Mouse (Mus musculus): ENCODE results near the gene Gpbp1l1. TPM values are rescaled to one million over a fixed set of nuclear protein-coding genes. Genes with fewer than 3 reads are reported as not detected.

Gene Gpbp1l1
- total RNA-seq (2015) (78.7 and 84.3 TPM in 2 replicates), total RNA-seq (2017) (139 and 162 TPM in 2 replicates)

DNA sequence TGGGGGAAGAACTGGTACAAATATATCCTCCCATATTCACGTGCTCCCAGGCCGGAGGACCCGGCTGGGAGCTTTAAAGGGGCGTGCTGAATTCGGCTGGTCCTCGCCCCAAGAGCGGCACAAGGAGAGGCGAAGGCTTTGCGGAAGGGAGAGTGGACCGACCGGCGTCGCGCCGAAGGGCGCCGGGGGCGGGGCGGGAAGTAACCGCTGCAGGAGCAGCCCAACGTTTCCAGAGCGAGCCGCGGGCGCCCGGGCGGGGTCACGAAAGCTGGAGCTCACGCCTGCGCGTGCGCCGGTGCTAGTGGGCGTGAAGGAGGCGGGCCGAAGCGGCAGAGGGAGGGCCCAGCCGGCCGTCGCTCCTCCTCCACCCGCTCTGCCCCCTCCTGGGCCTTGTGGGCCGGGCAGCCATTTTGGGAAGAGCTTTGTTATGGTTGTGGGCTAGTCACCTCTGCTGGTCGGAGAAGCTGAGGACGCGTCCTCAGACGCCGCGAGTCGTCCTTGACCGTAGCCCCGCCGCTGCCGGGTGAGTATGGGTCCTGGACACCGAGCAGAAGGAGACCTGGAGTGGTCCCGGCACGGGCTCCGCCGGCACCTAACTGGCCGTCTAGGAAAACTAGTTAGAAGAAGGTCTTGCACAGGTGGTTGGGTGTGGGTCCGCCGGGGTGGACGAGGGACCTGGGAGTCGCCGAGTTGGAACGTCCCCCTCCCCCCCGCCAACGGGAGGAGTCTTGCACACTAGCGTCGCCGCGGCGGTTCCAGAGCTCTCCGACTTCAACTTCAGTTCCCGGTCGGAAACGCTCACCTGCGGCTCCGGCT, at the start of gene Gpbp1l1:
Gpbp1l1 (plus strand) TSS at position 353 of the 816 bp plus-strand sequence.
- ATAC-seq (ENCODE audit: poor library complexity, severe bottlenecking): peak; percentile 81

GRCm38 (mm10) chr4:116531109-116531508, 26.3 kb upstream of the Gpbp1l1 start:
- no peak for ATAC-seq (ENCODE audit: poor library complexity, severe bottlenecking)

- no peak for ATAC-seq (ENCODE audit: poor library complexity, severe bottlenecking)
Measured at GRCm38 (mm10) chr4:116536351-116536750, 21.1 kb upstream of the Gpbp1l1 start.

- no peak for ATAC-seq (ENCODE audit: poor library complexity, severe bottlenecking)
Measured at GRCm38 (mm10) chr4:116537737-116538136, 19.7 kb upstream of the Gpbp1l1 start.

- no peak for ATAC-seq (ENCODE audit: poor library complexity, severe bottlenecking)
Measured at GRCm38 (mm10) chr4:116550432-116550831, 7.0 kb upstream of the Gpbp1l1 start.

DNA sequence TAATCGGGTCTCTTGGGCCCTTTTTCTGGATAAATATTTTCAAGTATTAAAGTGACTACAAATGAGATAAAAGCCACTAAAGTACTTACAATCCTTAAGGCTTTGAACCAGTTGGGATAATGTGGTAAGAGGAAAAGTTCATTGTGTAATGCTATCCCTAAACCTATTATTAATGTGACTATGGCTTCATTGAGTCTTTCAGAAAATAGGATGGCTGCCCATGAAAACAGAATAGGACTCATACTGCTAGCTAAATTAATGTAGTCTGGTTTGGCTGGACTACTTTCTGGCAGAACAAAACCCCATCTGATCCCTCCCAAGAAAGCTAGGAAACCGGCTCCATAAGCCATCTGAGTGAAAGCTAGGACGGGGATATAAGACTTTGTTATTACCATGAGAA, 4.4 kb upstream of the Gpbp1l1 start:
- ATAC-seq (ENCODE audit: poor library complexity, severe bottlenecking): no peak

DNA sequence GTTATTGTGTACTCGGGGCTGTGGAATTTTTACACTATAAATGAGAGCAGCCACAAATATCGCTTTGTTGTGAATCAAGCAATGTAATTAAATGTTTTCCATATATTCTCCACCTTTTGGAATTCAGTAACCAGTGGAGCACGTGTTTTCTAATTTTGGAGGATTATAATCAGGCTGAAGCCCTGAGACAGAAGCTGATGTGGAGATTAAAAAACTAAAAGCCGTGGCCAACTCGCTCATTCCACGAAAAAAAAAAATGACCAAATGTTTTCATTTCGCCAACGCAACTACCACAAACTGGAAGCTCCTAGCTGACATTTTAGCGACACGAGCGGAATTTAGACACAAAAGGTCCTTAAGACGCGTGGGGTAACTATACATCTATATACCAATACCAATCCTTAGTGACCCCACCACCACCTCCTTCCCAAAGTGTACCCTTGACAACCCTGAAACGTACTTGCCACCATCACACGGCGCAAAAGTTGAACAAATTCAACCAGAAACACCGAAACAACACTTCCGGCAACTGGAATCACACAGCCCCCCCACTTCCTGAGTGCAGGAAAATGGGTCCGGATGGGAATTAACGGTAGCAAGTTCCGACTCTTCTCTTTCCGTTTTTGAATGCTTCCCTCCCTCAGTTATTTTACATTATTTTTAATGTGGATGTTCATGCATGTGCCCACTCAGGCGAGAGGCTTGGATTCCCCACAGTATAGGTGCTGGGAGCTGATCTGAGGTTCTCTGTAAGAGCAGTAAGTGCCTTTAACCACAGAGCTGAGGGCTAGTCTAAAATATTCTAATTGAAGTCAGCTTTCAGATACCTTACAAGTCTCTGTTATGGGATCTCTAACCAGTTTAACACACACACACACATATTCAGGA, 1.8 kb upstream of the Gpbp1l1 start, which contains the start of gene Tmem69:
Tmem69 (minus strand) TSS at position 524 of the 888 bp plus-strand sequence.
- 0 out of 2 replicates have a peak, but pooled peaks have one; percentile 5 for ATAC-seq (ENCODE audit: poor library complexity, severe bottlenecking)

DNA sequence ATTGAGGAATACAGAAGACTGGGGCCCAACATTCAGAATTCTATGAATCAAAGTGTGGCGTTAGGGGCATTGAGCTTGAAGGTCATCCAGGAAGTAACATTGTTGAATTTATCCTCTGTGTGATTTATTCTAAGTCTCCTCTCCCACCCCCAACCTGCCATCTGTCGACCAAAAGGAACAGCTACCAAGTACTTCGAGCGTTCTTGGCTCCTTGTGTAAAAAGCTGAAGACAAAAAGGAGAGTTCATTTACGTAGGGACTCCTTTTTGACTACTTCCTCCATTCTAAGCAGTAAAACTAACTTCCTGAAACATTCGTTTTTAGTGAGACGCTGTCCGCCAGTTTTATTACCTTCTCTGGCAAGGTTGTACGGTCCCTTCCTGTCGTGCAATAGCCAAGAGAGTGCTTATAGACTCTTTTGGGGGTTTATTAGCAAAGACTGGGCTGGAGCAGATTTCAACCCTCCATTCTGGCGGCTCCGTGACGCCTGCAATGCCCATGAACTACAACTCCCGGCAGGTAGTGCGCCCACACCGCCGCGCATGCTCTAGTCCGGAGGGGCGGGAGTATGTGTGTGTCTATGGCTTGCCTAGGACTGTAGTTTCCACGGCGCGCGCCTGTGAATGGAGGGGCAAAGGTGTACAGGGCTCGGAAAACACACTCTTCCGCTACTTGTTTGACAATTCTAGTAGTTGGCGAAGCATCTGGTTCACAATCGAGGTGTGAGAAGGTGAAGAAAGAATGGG, 725 bp upstream of the Gpbp1l1 start:
- ATAC-seq (ENCODE audit: poor library complexity, severe bottlenecking): peak; percentile 79

DNA sequence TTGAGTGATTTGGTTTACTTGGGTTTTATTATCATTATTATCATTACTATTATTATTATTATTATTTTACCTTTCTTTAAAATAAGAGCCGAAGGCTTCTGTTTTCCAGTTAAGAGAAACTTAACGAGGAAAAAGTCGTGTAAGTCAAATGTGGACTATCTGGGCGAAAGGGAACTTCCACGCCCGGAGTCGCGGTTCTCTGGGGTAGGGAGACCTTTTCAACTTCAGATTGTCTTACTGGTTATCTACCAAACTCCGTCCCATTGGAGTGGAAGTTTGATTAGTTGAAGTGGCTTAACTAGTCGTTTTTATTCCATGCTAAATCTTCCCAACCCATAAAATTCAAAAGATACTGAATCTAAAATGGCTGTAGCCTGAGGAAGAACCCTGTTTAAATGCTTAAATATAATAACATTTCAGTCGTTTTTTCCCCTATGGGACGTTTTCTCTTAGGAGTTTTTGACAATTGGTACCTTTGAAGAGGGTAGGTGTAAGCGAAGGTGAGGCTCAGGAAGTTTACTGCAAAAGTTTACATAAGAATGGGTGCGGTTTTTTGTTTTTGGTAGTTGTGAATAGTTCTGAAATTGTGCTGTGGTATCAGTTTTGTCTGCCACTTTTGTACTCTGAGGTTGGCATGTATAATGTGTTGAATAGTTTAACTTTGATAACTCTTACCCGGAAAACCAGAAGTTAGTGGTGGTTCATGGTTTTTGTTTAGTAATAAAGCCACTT, 859 bp downstream of the Gpbp1l1 start:
- ATAC-seq (ENCODE audit: poor library complexity, severe bottlenecking): no peak

DNA sequence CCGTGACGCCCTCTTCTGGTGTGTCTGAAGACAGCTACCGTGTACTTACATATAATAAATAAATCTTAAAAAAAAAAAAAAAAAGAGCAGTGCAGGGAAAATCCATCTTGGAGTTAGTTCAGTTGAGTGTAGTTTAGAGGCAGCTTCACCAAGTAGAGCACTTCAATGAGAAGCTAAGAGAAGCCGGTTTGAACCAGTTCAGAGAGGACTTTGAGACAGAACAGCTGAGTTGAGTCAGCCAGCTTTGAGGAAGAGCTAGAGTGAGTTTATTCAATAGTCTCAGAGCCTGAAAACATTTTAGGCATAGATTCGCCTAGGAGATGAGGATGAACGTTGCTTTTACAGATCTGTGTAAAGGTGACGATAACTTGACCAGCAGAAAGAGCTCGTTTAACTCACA, 38.3 kb downstream of the Gpbp1l1 start:
- ATAC-seq (ENCODE audit: poor library complexity, severe bottlenecking): no peak

DNA sequence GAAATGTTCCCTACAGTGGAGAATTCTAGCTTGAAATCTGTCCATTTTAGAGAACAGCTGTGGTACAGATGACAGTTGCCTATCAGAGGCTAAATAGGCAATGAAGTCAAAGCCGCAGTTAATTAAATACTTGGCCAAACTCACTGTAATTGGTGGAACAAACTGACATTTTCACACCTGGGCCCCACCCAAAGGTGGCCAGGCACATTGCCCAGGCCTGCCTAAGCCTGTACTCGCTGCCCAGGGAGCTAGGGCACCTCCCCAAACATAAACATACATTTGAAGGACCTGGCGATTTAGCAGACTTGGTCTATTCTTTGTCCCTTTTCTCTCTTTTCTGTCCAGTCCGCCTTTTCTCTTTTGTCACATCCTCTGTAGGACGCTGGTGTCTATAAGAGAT, 38.9 kb downstream of the Gpbp1l1 start, which contains the start of gene Ccdc17:
Ccdc17 (plus strand) TSS at position 276 of the 400 bp plus-strand sequence.
- ATAC-seq (ENCODE audit: poor library complexity, severe bottlenecking): no peak

- peak; percentile 96 for ATAC-seq (ENCODE audit: poor library complexity, severe bottlenecking)
Measured at GRCm38 (mm10) chr4:116596978-116597881, 39.8 kb downstream of the Gpbp1l1 start.

DNA sequence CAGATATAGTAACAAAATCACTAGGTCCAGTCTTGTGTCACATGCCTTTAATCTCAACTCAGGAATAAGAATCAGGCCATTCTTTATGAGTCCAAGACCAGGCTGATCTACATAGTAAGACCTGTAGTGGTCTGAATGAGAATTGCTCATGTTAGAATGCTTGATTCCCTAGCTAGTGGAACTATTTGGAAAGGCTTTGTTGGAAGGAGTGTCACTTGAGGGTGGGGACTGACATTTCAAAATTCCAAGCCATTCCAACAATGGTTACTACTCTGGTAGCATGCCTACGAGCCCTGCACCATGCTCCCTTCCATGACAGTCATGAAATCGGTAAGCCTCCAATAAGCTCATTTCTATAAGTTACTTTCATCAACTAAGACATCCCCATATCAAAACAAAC, 55.2 kb downstream of the Gpbp1l1 start:
- ATAC-seq (ENCODE audit: poor library complexity, severe bottlenecking): no peak

- ATAC-seq (ENCODE audit: poor library complexity, severe bottlenecking): no peak
Measured at GRCm38 (mm10) chr4:116615237-116615636, 57.8 kb downstream of the Gpbp1l1 start.

DNA sequence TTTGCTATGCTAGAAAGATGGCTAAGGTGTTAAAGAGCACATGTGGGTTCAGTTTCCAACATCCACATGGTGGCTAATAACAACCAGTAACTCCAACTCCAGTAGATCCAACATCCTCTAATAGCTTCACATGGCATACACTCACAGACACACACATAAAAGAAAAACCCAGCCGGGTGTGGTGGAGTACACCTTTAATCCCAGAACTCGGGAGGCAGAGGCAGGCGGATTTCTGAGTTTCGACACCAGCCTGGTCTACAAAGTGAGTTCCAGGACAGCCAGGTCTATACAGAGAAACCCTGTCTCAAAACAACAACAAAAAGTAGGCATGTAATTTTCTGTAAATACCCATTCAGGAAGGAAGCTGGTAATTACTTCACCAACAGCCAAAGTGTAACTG, 67.4 kb downstream of the Gpbp1l1 start:
- ATAC-seq (ENCODE audit: poor library complexity, severe bottlenecking): no peak

GRCm38 (mm10) chr4:116626658-116627358, 69.3 kb downstream of the Gpbp1l1 start:
- peak; percentile 65 for ATAC-seq (ENCODE audit: poor library complexity, severe bottlenecking)

DNA sequence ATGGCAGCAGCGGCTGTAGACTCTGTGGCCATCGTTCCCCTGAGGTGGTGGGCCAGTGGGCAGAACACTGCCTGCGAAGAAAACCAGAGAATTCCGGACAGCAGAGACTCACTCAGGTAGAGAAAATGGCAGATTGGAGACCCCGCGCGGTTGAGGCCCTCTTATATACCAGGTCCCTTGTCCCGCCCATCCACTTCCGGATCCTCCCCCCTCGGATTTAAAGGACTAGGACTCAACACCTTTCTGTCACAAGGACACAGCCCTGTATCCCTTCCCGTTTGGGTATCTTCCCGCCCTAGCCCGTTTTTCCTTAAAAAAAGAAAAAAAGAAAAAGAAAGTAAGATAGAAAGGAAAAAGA, 69.9 kb downstream of the Gpbp1l1 start:
- peak; percentile 84 for ATAC-seq (ENCODE audit: poor library complexity, severe bottlenecking)
